Mouse (Mus musculus): ENCODE measurements at regions not wholly inside any gene's neighbourhood (a gene's known extent, or its start where the extent isn't known, plus 50 kb on each side); places are given as distances from the start of the nearest gene placed in this dataset.

GRCm38 (mm10) chrX:70883461-70883860 lies 166.6 kb upstream of the Mamld1 start:
- TF ChIP-seq EP300 (IDR thresholded peaks at IDR 0.05; ENCODE audit: low read depth) (no peak), CTCF (IDR thresholded peaks at IDR 0.05; ENCODE audit: low read depth) (no peak)
